Comparison of ENCODE assay signal across 20 mouse cellular contexts in genomic region chr7:78942544-78942943, GRCm38 (mm10).
"Had no signal": no experiment of that assay in that cellular context is flagged by ENCODE, and none has a peak within 500 bp of the region (broad histone marks: within the 10 kb centered on the region; RNA-seq: fewer than 3 reads in every experiment).

No protein-coding gene starts in this region.

- H3K4me3 ChIP-seq: left cerebral cortex, adult 2 months; limb, embryonic 12.5 days; limb, embryonic 15.5 days; megakaryocyte, embryonic 14.5 days had no signal

- H3K9ac ChIP-seq: limb, embryonic 12.5 days; limb, embryonic 15.5 days had no signal

- ATAC-seq: intestine, postnatal 0 days had no signal

- H3K9me3 ChIP-seq: limb, embryonic 12.5 days; limb, embryonic 15.5 days; megakaryocyte, embryonic 14.5 days had no signal

- H3K4me2 ChIP-seq: limb, embryonic 12.5 days; limb, embryonic 15.5 days; midbrain, embryonic 11.5 days had no signal

- H3K4me1 ChIP-seq: limb, embryonic 12.5 days had no signal

- H3K36me3 ChIP-seq: limb, embryonic 12.5 days; limb, embryonic 15.5 days had no signal

- DNase-seq: kidney, adult 2 months; kidney, postnatal 36 days; layer of hippocampus, postnatal 36 days; lung, adult 2 months; midbrain, embryonic 14.5 days; right cerebral cortex, adult 18-20 months; right cerebral cortex, postnatal 14 days; right cerebral cortex, postnatal 4 days; thymus, adult 2 months; thymus, postnatal 14 days; thymus, postnatal 4 days had no signal

- H3K27ac ChIP-seq: kidney, postnatal 0 days; left cerebral cortex, adult 2 months; limb, embryonic 12.5 days; limb, embryonic 15.5 days; macrophage; stomach, postnatal 0 days had no signal

- H3K27me3 ChIP-seq: limb, embryonic 12.5 days; limb, embryonic 15.5 days had no signal
